Mouse (Mus musculus): ENCODE measurements around the gene Kcnk3. TPM values are rescaled to one million over a fixed set of nuclear protein-coding genes. Genes with fewer than 3 reads are reported as not detected.
A peak's percentile ranks its signal among the peaks of the same experiment; 100 is the strongest.

Kcnk3 gene
- polyA plus RNA-seq, 1 experiment from 2014 or later: 11.7 TPM

GRCm38 (mm10) chr5:30632134-30632533 lies 44.2 kb downstream of the Kcnk3 start:
- Histone ChIP-seq H3K36me3 (replicated peaks; ENCODE audit: control insufficient read depth, insufficient read depth) (no peaks in the 10 kb centered on the region), H3K4me2 (replicated peaks) (no peak overlapping the region), H3K27ac (no peak overlapping the region), H3K9me3 (ENCODE audit: control insufficient read depth, low read length) (no peaks in the 10 kb centered on the region), H3K4me3 (replicated peaks; ENCODE audit: low read length) (no peak overlapping the region), H3K4me1 (replicated peaks; ENCODE audit: control insufficient read depth, insufficient read depth, low read length) (no peaks in the 10 kb centered on the region), H3K9ac (no peak overlapping the region), H3K27me3 (ENCODE audit: control insufficient read depth, insufficient read depth, low read length) (no peaks in the 10 kb centered on the region)
- DNase-seq (ENCODE audit: low spot score) (no peak), ATAC-seq (ENCODE audit: low FRiP score) (no peak)
- WGBS: 73% methylated on average over 1 of the region's 1 CpGs

- H3K36me3 ChIP-seq (replicated peaks; ENCODE audit: control insufficient read depth, insufficient read depth): no peaks in the 10 kb centered on the region
- ATAC-seq (ENCODE audit: low FRiP score): no peak
- H3K27ac ChIP-seq: no peak overlapping the region
- H3K9me3 ChIP-seq (ENCODE audit: control insufficient read depth, low read length): no peaks in the 10 kb centered on the region
- no peaks in the 10 kb centered on the region for H3K27me3 ChIP-seq (ENCODE audit: control insufficient read depth, insufficient read depth, low read length)
- H3K4me2 ChIP-seq (replicated peaks): no peak overlapping the region
- WGBS: 58% methylated on average over 7 of the region's 7 CpGs
- DNase-seq (ENCODE audit: low spot score): no peak
- no peak overlapping the region for H3K4me3 ChIP-seq (replicated peaks; ENCODE audit: low read length)
- H3K9ac ChIP-seq: no peak overlapping the region
- no peaks in the 10 kb centered on the region for H3K4me1 ChIP-seq (replicated peaks; ENCODE audit: control insufficient read depth, insufficient read depth, low read length)
Measured at GRCm38 (mm10) chr5:30636994-30637393, 49.0 kb downstream of the Kcnk3 start.

- Histone ChIP-seq H3K4me3 (replicated peaks; ENCODE audit: low read length) (no peak overlapping the region), H3K4me2 (replicated peaks) (no peak overlapping the region), H3K27ac (no peak overlapping the region), H3K9ac (no peak overlapping the region), H3K27me3 (ENCODE audit: control insufficient read depth, insufficient read depth, low read length) (no peaks in the 10 kb centered on the region), H3K36me3 (replicated peaks; ENCODE audit: control insufficient read depth, insufficient read depth) (no peaks in the 10 kb centered on the region), H3K4me1 (replicated peaks; ENCODE audit: control insufficient read depth, insufficient read depth, low read length) (no peaks in the 10 kb centered on the region), H3K9me3 (ENCODE audit: control insufficient read depth, low read length) (no peaks in the 10 kb centered on the region)
- peak; percentile 66; the same call in 1 of the 2 replicates for ATAC-seq (ENCODE audit: low FRiP score)
- WGBS: 8% methylated on average over 6 of the region's 6 CpGs
- peak; percentile 82 for DNase-seq (ENCODE audit: low spot score)
Measured at GRCm38 (mm10) chr5:30638041-30638440, 50.1 kb downstream of the Kcnk3 start.

GRCm38 (mm10) chr5:30643477-30644179 lies 55.7 kb downstream of the Kcnk3 start:
- H3K27ac ChIP-seq: no peak overlapping the region
- 69% methylated on average over 5 of the region's 5 CpGs for WGBS
- H3K4me1 ChIP-seq (replicated peaks; ENCODE audit: control insufficient read depth, insufficient read depth, low read length): peaks cover 9% of the 10 kb centered on the region
- H3K4me2 ChIP-seq (replicated peaks): no peak overlapping the region
- no peaks in the 10 kb centered on the region for H3K27me3 ChIP-seq (ENCODE audit: control insufficient read depth, insufficient read depth, low read length)
- no peak overlapping the region for H3K9ac ChIP-seq
- H3K4me3 ChIP-seq (replicated peaks; ENCODE audit: low read length): no peak overlapping the region
- H3K9me3 ChIP-seq (ENCODE audit: control insufficient read depth, low read length): no peaks in the 10 kb centered on the region
- no peak for ATAC-seq (ENCODE audit: low FRiP score)
- no peaks in the 10 kb centered on the region for H3K36me3 ChIP-seq (replicated peaks; ENCODE audit: control insufficient read depth, insufficient read depth)
- no peak for DNase-seq (ENCODE audit: low spot score)

GRCm38 (mm10) chr5:30646036-30646435 lies 58.1 kb downstream of the Kcnk3 start:
- Histone ChIP-seq H3K27me3 (ENCODE audit: control insufficient read depth, insufficient read depth, low read length) (no peaks in the 10 kb centered on the region), H3K4me3 (replicated peaks; ENCODE audit: low read length) (no peak overlapping the region), H3K9ac (no peak overlapping the region), H3K36me3 (replicated peaks; ENCODE audit: control insufficient read depth, insufficient read depth) (no peaks in the 10 kb centered on the region), H3K4me1 (replicated peaks; ENCODE audit: control insufficient read depth, insufficient read depth, low read length) (peaks cover 16% of the 10 kb centered on the region), H3K27ac (no peak overlapping the region), H3K9me3 (ENCODE audit: control insufficient read depth, low read length) (no peaks in the 10 kb centered on the region), H3K4me2 (replicated peaks) (no peak overlapping the region)
- DNase-seq (ENCODE audit: low spot score) (no peak), ATAC-seq (ENCODE audit: low FRiP score) (no peak)
- 63% methylated on average over 2 of the region's 2 CpGs for WGBS

GRCm38 (mm10) chr5:30647396-30647795 lies 59.4 kb downstream of the Kcnk3 start:
- peaks cover 16% of the 10 kb centered on the region for H3K4me1 ChIP-seq (replicated peaks; ENCODE audit: control insufficient read depth, insufficient read depth, low read length)

GRCm38 (mm10) chr5:30647815-30648560 lies 60.0 kb downstream of the Kcnk3 start, which contains the start of gene Slc35f6:
TSS of gene Slc35f6 (plus strand) at chr5:30647933.
- peak; percentile 96 for ATAC-seq (ENCODE audit: low FRiP score)
- no peaks in the 10 kb centered on the region for H3K27me3 ChIP-seq (ENCODE audit: control insufficient read depth, insufficient read depth, low read length)
- H3K9me3 ChIP-seq (ENCODE audit: control insufficient read depth, low read length): no peaks in the 10 kb centered on the region
- WGBS: under 1% methylated on average over 38 of the region's 38 CpGs
- H3K27ac ChIP-seq: peak within 1 kb of the TSS; percentile 69
- H3K4me1 ChIP-seq (replicated peaks; ENCODE audit: control insufficient read depth, insufficient read depth, low read length): peaks cover 16% of the 10 kb centered on the region
- H3K4me3 ChIP-seq (replicated peaks; ENCODE audit: low read length): peak within 1 kb of the TSS; percentile 92
- H3K36me3 ChIP-seq (replicated peaks; ENCODE audit: control insufficient read depth, insufficient read depth): 0 out of 2 replicates have a peak, but pooled peaks cover 7% of the 10 kb centered on the region
- H3K4me2 ChIP-seq (replicated peaks): peak within 1 kb of the TSS; percentile 88
- peak within 1 kb of the TSS; percentile 84 for H3K9ac ChIP-seq
- peak; percentile 79 for DNase-seq (ENCODE audit: low spot score)

More at GRCm38 (mm10) chr5:30647396-30647795, 59.4 kb downstream of the Kcnk3 start:
- WGBS: 13% methylated on average over 9 of the region's 9 CpGs
- H3K9me3 ChIP-seq (ENCODE audit: control insufficient read depth, low read length): no peaks in the 10 kb centered on the region
- DNase-seq (ENCODE audit: low spot score) (no peak), ATAC-seq (ENCODE audit: low FRiP score) (no peak)
- peak overlapping the region; percentile 92 for H3K4me3 ChIP-seq (replicated peaks; ENCODE audit: low read length)
- no peaks in the 10 kb centered on the region for H3K27me3 ChIP-seq (ENCODE audit: control insufficient read depth, insufficient read depth, low read length)
- H3K9ac ChIP-seq: peak overlapping the region; percentile 84
- peak overlapping the region; percentile 69 for H3K27ac ChIP-seq
- H3K36me3 ChIP-seq (replicated peaks; ENCODE audit: control insufficient read depth, insufficient read depth): 0 out of 2 replicates have a peak, but pooled peaks cover 3% of the 10 kb centered on the region
- peak overlapping the region; percentile 88 for H3K4me2 ChIP-seq (replicated peaks)

GRCm38 (mm10) chr5:30649558-30649957 lies 61.6 kb downstream of the Kcnk3 start:
- ATAC-seq (ENCODE audit: low FRiP score) (no peak), DNase-seq (ENCODE audit: low spot score) (no peak)
- Histone ChIP-seq H3K36me3 (replicated peaks; ENCODE audit: control insufficient read depth, insufficient read depth) (0 out of 2 replicates have a peak, but pooled peaks cover 9% of the 10 kb centered on the region), H3K9ac (no peak overlapping the region), H3K4me2 (replicated peaks) (no peak overlapping the region), H3K27ac (no peak overlapping the region), H3K27me3 (ENCODE audit: control insufficient read depth, insufficient read depth, low read length) (no peaks in the 10 kb centered on the region), H3K9me3 (ENCODE audit: control insufficient read depth, low read length) (no peaks in the 10 kb centered on the region), H3K4me1 (replicated peaks; ENCODE audit: control insufficient read depth, insufficient read depth, low read length) (peaks cover 16% of the 10 kb centered on the region), H3K4me3 (replicated peaks; ENCODE audit: low read length) (no peak overlapping the region)
- WGBS: 75% methylated on average over 4 of the region's 4 CpGs

GRCm38 (mm10) chr5:30650756-30651155 lies 62.8 kb downstream of the Kcnk3 start:
- H3K4me2 ChIP-seq (replicated peaks): no peak overlapping the region
- no peaks in the 10 kb centered on the region for H3K27me3 ChIP-seq (ENCODE audit: control insufficient read depth, insufficient read depth, low read length)
- H3K36me3 ChIP-seq (replicated peaks; ENCODE audit: control insufficient read depth, insufficient read depth): peaks cover 16% of the 10 kb centered on the region
- no peak overlapping the region for H3K9ac ChIP-seq
- ATAC-seq (ENCODE audit: low FRiP score) (no peak), DNase-seq (ENCODE audit: low spot score) (no peak)
- WGBS: 84% methylated on average over 3 of the region's 3 CpGs
- no peaks in the 10 kb centered on the region for H3K9me3 ChIP-seq (ENCODE audit: control insufficient read depth, low read length)
- H3K27ac ChIP-seq: no peak overlapping the region
- H3K4me1 ChIP-seq (replicated peaks; ENCODE audit: control insufficient read depth, insufficient read depth, low read length): peaks cover 16% of the 10 kb centered on the region
- no peak overlapping the region for H3K4me3 ChIP-seq (replicated peaks; ENCODE audit: low read length)

Data from hindbrain, embryonic 14.5 days (tissue).